Mouse (Mus musculus): ENCODE measurements around the gene Olfr1445.

- TF ChIP-seq EP300 (IDR thresholded peaks at IDR 0.05; ENCODE audit: low read length) (no peak), CTCF (conservative IDR thresholded peaks at IDR 0.05 in 1 of 2, IDR thresholded peaks at IDR 0.05 in 1 of 2; ENCODE audit: low read depth in 2 of 2, low read length in 2 of 2) (no peak), POLR2A (IDR thresholded peaks at IDR 0.05; ENCODE audit: low read depth, low read length) (no peak), JUND (conservative IDR thresholded peaks at IDR 0.05; ENCODE audit: low read depth, low read length) (no peak), USF1 (IDR thresholded peaks at IDR 0.05; ENCODE audit: low read depth, low read length) (no peak), CHD1 (IDR thresholded peaks at IDR 0.05; ENCODE audit: low read depth, low read length) (no peak)
Observed at GRCm38 (mm10) chr19:12883555-12883954, at the start of gene Olfr1445.

Measured in CH12.LX (cell line).